ENCODE assay signal across 15 mouse cellular contexts in the genomic region with DNA sequence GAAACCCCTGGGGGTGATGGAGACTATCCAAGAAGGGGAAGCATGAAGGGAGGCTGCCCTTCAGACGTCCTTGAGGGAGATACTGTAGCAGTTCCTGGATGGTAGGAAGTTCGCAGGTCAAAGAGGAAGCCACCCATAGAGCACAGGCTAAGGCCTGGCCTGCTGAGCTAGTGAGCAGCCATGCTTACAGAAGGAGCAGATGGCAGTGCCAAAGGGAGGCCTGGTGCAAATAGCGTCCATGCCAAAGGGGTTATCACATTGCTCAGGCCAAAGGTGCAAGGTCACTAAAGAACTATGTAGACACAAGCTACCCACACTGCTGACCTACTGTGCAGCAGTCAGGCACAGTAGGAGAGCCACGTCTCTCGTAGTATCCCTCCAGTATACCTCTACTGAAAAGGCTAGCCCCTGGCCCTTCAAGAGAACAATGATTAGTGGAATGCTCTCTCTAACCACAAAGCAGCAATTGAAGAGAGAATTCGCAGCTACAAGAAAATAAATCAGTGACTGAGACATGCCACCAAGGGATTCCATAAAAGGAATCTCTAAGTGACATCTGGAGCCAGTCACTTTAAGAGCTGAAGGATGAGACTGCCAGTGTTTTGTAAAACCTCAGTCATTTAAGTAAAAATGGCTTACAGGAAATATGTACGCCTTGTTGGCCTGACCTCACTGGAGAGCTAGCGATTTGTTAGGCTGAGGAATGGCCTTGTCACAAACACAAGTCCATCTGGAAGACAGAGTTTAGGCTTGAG. TPM values are rescaled to one million over a fixed set of nuclear protein-coding genes. Genes with fewer than 3 reads are reported as not detected.
DNase-seq lines count a peak whose midpoint lies in the region; ATAC-seq lines count a peak whose summit lies in the region.
"Had no signal": no experiment of that assay in that cellular context is flagged by ENCODE, and none has a peak within 500 bp of the region (broad histone marks: within the 10 kb centered on the region; RNA-seq: fewer than 3 reads in every experiment).

No protein-coding gene starts in this region.

- DNase-seq in cerebellum, postnatal 14 days = peak; percentile 10 to 43
- DNase-seq in kidney, postnatal 36 days = no peak
- DNase-seq in lung, postnatal 25 days (ENCODE audit: low spot score) = no peak
- no peak for DNase-seq in frontal cortex, postnatal 25 days (ENCODE audit: low spot score in 2 of 2)
- DNase-seq: adrenal gland, postnatal 25 days; heart, postnatal 36 days; spleen, adult 18-20 months; thymus, adult 2 months had no signal

- peaks cover 9% of the 10 kb centered on the region; the same call in 1 of the 2 replicates for H3K4me1 ChIP-seq in kidney, embryonic 14.5 days (ENCODE audit: control insufficient read depth, insufficient read depth, low read length)
- peaks cover 10% of the 10 kb centered on the region for H3K4me1 ChIP-seq in lung, embryonic 16.5 days (replicated peaks; ENCODE audit: control insufficient read depth, insufficient read depth, low read length)
- H3K4me1 ChIP-seq in neural tube, embryonic 15.5 days = peaks cover 19% of the 10 kb centered on the region

- no peak overlapping the region for H3K9ac ChIP-seq in kidney, embryonic 14.5 days (ENCODE audit: low read depth, low read length)
- no peak overlapping the region for H3K9ac ChIP-seq in lung, embryonic 16.5 days (ENCODE audit: low read length)
- H3K9ac ChIP-seq in neural tube, embryonic 15.5 days (replicated peaks) = no peak overlapping the region; the same call in 1 of the 2 replicates
- H3K9ac ChIP-seq: liver, embryonic 14.5 days had no signal

- no peak overlapping the region for H3K4me2 ChIP-seq in kidney, embryonic 14.5 days (replicated peaks; ENCODE audit: low read depth, low read length)
- H3K4me2 ChIP-seq in lung, embryonic 16.5 days (ENCODE audit: low read depth, low read length) = no peak overlapping the region
- no peak overlapping the region for H3K4me2 ChIP-seq in neural tube, embryonic 15.5 days

- no peaks in the 10 kb centered on the region for H3K27me3 ChIP-seq in kidney, embryonic 14.5 days (ENCODE audit: control insufficient read depth, insufficient read depth, low read length)
- H3K27me3 ChIP-seq in lung, embryonic 16.5 days (ENCODE audit: control insufficient read depth, insufficient read depth, low read depth, low read length) = no peaks in the 10 kb centered on the region
- no peaks in the 10 kb centered on the region for H3K27me3 ChIP-seq in neural tube, embryonic 15.5 days (replicated peaks)
- H3K27me3 ChIP-seq: megakaryocyte, embryonic 14.5 days had no signal

- no peak overlapping the region for H3K4me3 ChIP-seq in kidney, embryonic 14.5 days (ENCODE audit: low read length)
- no peak overlapping the region for H3K4me3 ChIP-seq in lung, embryonic 16.5 days (ENCODE audit: low read length)
- H3K4me3 ChIP-seq in neural tube, embryonic 15.5 days (replicated peaks) = no peak overlapping the region
- H3K4me3 ChIP-seq: layer of hippocampus, adult 2 months; megakaryocyte, embryonic 14.5 days had no signal

- 39% methylated on average over 8 of the region's 8 CpGs for WGBS in kidney, embryonic 14.5 days
- 40% methylated on average over 8 of the region's 8 CpGs for WGBS in lung, embryonic 16.5 days
- WGBS in neural tube, embryonic 15.5 days = 28% methylated on average over 8 of the region's 8 CpGs

- no peaks in the 10 kb centered on the region for H3K36me3 ChIP-seq in kidney, embryonic 14.5 days (ENCODE audit: control insufficient read depth, insufficient read depth, low read length)
- H3K36me3 ChIP-seq in lung, embryonic 16.5 days (ENCODE audit: control insufficient read depth, insufficient read depth, low read length) = no peaks in the 10 kb centered on the region
- no peaks in the 10 kb centered on the region for H3K36me3 ChIP-seq in neural tube, embryonic 15.5 days

- no peaks in the 10 kb centered on the region for H3K9me3 ChIP-seq in kidney, embryonic 14.5 days (ENCODE audit: control insufficient read depth, low read length)
- H3K9me3 ChIP-seq in lung, embryonic 16.5 days (ENCODE audit: control insufficient read depth, low read length) = no peaks in the 10 kb centered on the region
- no peaks in the 10 kb centered on the region for H3K9me3 ChIP-seq in neural tube, embryonic 15.5 days (replicated peaks)
- H3K9me3 ChIP-seq: megakaryocyte, embryonic 14.5 days had no signal

- H3K27ac ChIP-seq in kidney, embryonic 14.5 days (ENCODE audit: low read depth, low read length) = peak overlapping the region; percentile 62; the same call in 1 of the 2 replicates
- H3K27ac ChIP-seq in lung, embryonic 16.5 days (ENCODE audit: low read length) = peak overlapping the region; percentile 59
- H3K27ac ChIP-seq in neural tube, embryonic 15.5 days (replicated peaks) = peak overlapping the region; percentile 10
- H3K27ac ChIP-seq: layer of hippocampus, adult 2 months; liver, embryonic 14.5 days had no signal

- no peak for ATAC-seq in cerebellum, adult (ENCODE audit: insufficient number of reproducible peaks, low FRiP score, low TSS enrichment)
- no peak for ATAC-seq in kidney, embryonic 14.5 days (ENCODE audit: low FRiP score, low TSS enrichment)
- ATAC-seq in lung, embryonic 16.5 days (ENCODE audit: low read depth) = 0 out of 2 replicates have a peak, but pooled peaks have one; percentile 24
- no peak for ATAC-seq in neural tube, embryonic 15.5 days (ENCODE audit: low FRiP score)

RNA-seq across cellular contexts. Expression of a gene that starts 57.9 kb away (rescaled TPM):
- polyA plus RNA-seq in kidney, embryonic 14.5 days (2014; fragmentation: Nextera tagmentation; extraction: Ambion mirVana) = 14.9 and 22.7 TPM in 2 replicates
- polyA plus RNA-seq in lung, embryonic 16.5 days (2015; fragmentation: Nextera tagmentation; extraction: Ambion mirVana) = 39.5 and 46.2 TPM in 2 replicates
- polyA plus RNA-seq in neural tube, embryonic 15.5 days (2015; fragmentation: Nextera tagmentation; extraction: Ambion mirVana) = 8.3 and 9.2 TPM in 2 replicates

Comparison
In these comparisons a context has a peak if more than half of its experiments do, and no peak if none do; other contexts are left out.
1. DNase-seq: peak in cerebellum, postnatal 14 days (2 of 2); none in kidney, postnatal 36 days (0 of 2), lung, postnatal 25 days (single experiment) and frontal cortex, postnatal 25 days (0 of 2).
2. H3K27ac ChIP-seq: peak in every context shown above with its lines; median percentile 62 in kidney, embryonic 14.5 days; 59 in lung, embryonic 16.5 days; 10 in neural tube, embryonic 15.5 days.